Mouse (Mus musculus): Measurements from ENCODE around the gene Sdk2. TPM values are rescaled to one million over a fixed set of nuclear protein-coding genes. Genes with fewer than 3 reads are reported as not detected.
A peak's percentile ranks its signal among the peaks of the same experiment; 100 is the strongest.

The Sdk2 gene
- polyA plus RNA-seq, 1 experiment from 2014 or later: 3.0 TPM

DNA sequence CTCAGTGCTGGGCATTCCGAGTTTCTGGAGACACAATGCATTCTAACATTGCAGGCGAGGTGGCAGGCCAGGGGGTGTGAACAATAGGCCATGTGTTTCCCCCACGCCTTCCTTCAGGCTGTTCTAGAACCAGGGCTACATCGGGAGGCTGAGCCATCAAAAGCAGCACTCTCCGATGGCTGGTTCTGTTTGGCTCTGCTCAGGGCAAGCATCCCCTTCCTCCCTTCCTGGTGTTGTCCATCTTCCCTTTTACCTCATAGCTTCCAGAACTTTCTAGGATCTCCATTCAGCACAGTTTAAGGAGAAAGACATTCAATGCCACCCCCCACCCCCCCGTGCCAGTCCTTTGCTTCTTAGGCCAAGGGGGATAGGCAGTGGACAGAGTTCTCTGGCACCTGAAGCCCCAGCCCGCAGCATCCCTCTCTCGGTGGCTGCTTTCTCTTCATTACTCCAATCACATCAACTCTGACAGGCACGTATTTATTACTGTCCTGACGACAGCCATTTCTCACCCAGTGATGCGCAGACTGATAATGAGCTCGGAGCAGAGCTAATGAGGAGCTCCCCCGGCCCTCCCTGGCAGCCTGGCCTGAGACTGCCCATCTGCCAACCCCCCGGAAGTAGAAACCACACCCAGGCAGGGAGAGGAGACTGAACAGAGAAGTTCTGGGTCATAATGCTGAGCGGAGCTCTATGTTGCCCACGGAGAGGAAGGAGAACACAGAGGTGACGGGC, 12.1 kb downstream of the Sdk2 start:
- no peaks in the 10 kb centered on the region for H3K9me3 ChIP-seq (replicated peaks; ENCODE audit: control insufficient read depth, low read length, poor library complexity, severe bottlenecking)
- H3K27ac ChIP-seq (ENCODE audit: low read length): no peak overlapping the region
- no peak overlapping the region for H3K4me2 ChIP-seq (ENCODE audit: low read length)
- H3K36me3 ChIP-seq (ENCODE audit: control insufficient read depth, insufficient read depth, low read length): no peaks in the 10 kb centered on the region
- no peaks in the 10 kb centered on the region for H3K27me3 ChIP-seq (ENCODE audit: control insufficient read depth, insufficient read depth, low read depth, low read length)
- H3K9ac ChIP-seq (ENCODE audit: low read depth, low read length): no peak overlapping the region
- no peak overlapping the region for H3K4me3 ChIP-seq (ENCODE audit: low read depth, low read length)
- H3K4me1 ChIP-seq (ENCODE audit: control insufficient read depth, insufficient read depth, low read length): peaks cover 4% of the 10 kb centered on the region
- WGBS: 60% methylated on average over 17 of the region's 17 CpGs
- ATAC-seq: no peak

GRCm38 (mm10) chr11:114051361-114051760, 15.5 kb downstream of the Sdk2 start:
- Histone ChIP-seq H3K9me3 (replicated peaks; ENCODE audit: control insufficient read depth, low read length, poor library complexity, severe bottlenecking) (no peaks in the 10 kb centered on the region), H3K4me1 (ENCODE audit: control insufficient read depth, insufficient read depth, low read length) (peaks cover 7% of the 10 kb centered on the region), H3K27me3 (ENCODE audit: control insufficient read depth, insufficient read depth, low read depth, low read length) (no peaks in the 10 kb centered on the region), H3K4me2 (ENCODE audit: low read length) (no peak overlapping the region), H3K27ac (ENCODE audit: low read length) (no peak overlapping the region), H3K9ac (ENCODE audit: low read depth, low read length) (no peak overlapping the region), H3K4me3 (ENCODE audit: low read depth, low read length) (no peak overlapping the region), H3K36me3 (ENCODE audit: control insufficient read depth, insufficient read depth, low read length) (0 out of 2 replicates have a peak, but pooled peaks cover 2% of the 10 kb centered on the region)
- ATAC-seq: 0 out of 2 replicates have a peak, but pooled peaks have one; percentile 23
- WGBS: 73% methylated on average over 4 of the region's 4 CpGs

GRCm38 (mm10) chr11:114050511-114050910, 16.3 kb downstream of the Sdk2 start:
- H3K4me1 ChIP-seq (ENCODE audit: control insufficient read depth, insufficient read depth, low read length): peaks cover 7% of the 10 kb centered on the region
- H3K4me3 ChIP-seq (ENCODE audit: low read depth, low read length): no peak overlapping the region
- whole genome bisulfite sequencing: 85% methylated on average over 3 of the region's 3 CpGs
- H3K9me3 ChIP-seq (replicated peaks; ENCODE audit: control insufficient read depth, low read length, poor library complexity, severe bottlenecking): no peaks in the 10 kb centered on the region
- H3K27ac ChIP-seq (ENCODE audit: low read length): no peak overlapping the region
- H3K9ac ChIP-seq (ENCODE audit: low read depth, low read length): no peak overlapping the region
- H3K4me2 ChIP-seq (ENCODE audit: low read length): no peak overlapping the region
- H3K36me3 ChIP-seq (ENCODE audit: control insufficient read depth, insufficient read depth, low read length): 0 out of 2 replicates have a peak, but pooled peaks cover 2% of the 10 kb centered on the region
- H3K27me3 ChIP-seq (ENCODE audit: control insufficient read depth, insufficient read depth, low read depth, low read length): no peaks in the 10 kb centered on the region
- ATAC-seq: no peak

GRCm38 (mm10) chr11:114047887-114048331, 18.9 kb downstream of the Sdk2 start:
- no peak for ATAC-seq
- Histone ChIP-seq H3K9ac (ENCODE audit: low read depth, low read length) (0 out of 2 replicates have a peak overlapping the region, but pooled peaks have one; percentile 25), H3K27ac (ENCODE audit: low read length) (no peak overlapping the region), H3K4me1 (ENCODE audit: control insufficient read depth, insufficient read depth, low read length) (peaks cover 3% of the 10 kb centered on the region; the same call in 1 of the 2 replicates), H3K27me3 (ENCODE audit: control insufficient read depth, insufficient read depth, low read depth, low read length) (no peaks in the 10 kb centered on the region), H3K9me3 (replicated peaks; ENCODE audit: control insufficient read depth, low read length, poor library complexity, severe bottlenecking) (no peaks in the 10 kb centered on the region), H3K4me2 (ENCODE audit: low read length) (no peak overlapping the region), H3K36me3 (ENCODE audit: control insufficient read depth, insufficient read depth, low read length) (0 out of 2 replicates have a peak, but pooled peaks cover 2% of the 10 kb centered on the region), H3K4me3 (ENCODE audit: low read depth, low read length) (no peak overlapping the region)
- WGBS: 12% methylated on average over 10 of the region's 10 CpGs

- Histone ChIP-seq H3K27ac (ENCODE audit: low read length) (no peak overlapping the region), H3K9me3 (replicated peaks; ENCODE audit: control insufficient read depth, low read length, poor library complexity, severe bottlenecking) (no peaks in the 10 kb centered on the region), H3K4me3 (ENCODE audit: low read depth, low read length) (no peak overlapping the region), H3K36me3 (ENCODE audit: control insufficient read depth, insufficient read depth, low read length) (0 out of 2 replicates have a peak, but pooled peaks cover 2% of the 10 kb centered on the region), H3K4me2 (ENCODE audit: low read length) (no peak overlapping the region), H3K9ac (ENCODE audit: low read depth, low read length) (no peak overlapping the region), H3K4me1 (ENCODE audit: control insufficient read depth, insufficient read depth, low read length) (peaks cover 3% of the 10 kb centered on the region; the same call in 1 of the 2 replicates), H3K27me3 (ENCODE audit: control insufficient read depth, insufficient read depth, low read depth, low read length) (no peaks in the 10 kb centered on the region)
- no peak for ATAC-seq
- 97% methylated on average over 5 of the region's 5 CpGs for WGBS
Observed at GRCm38 (mm10) chr11:114046927-114047326, 19.9 kb downstream of the Sdk2 start.

DNA sequence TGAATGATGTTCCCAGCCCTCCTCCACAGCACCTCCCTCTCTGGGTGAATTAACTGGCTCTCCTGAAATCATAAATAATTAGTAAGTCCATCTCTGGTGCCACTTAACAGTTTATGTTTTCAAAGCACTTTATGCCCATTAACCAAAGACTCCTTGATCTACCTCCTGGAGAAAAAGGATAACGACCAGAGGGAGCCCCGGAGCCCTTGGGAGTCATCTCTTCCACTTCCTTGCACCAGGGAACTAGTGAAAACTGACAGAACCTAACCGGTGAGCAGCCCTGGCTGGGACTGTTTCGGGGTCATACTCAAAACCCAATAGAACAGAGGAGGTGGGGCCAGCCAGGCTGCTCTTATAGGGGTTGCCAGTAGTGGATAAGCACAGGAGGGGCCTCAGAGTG, 22.5 kb downstream of the Sdk2 start:
- H3K27ac ChIP-seq (ENCODE audit: low read length): no peak overlapping the region
- no peak overlapping the region for H3K9ac ChIP-seq (ENCODE audit: low read depth, low read length)
- peaks cover 16% of the 10 kb centered on the region for H3K4me1 ChIP-seq (ENCODE audit: control insufficient read depth, insufficient read depth, low read length)
- H3K4me3 ChIP-seq (ENCODE audit: low read depth, low read length): no peak overlapping the region
- H3K36me3 ChIP-seq (ENCODE audit: control insufficient read depth, insufficient read depth, low read length): 0 out of 2 replicates have a peak, but pooled peaks cover 2% of the 10 kb centered on the region
- 48% methylated on average over 4 of the region's 4 CpGs for WGBS
- H3K27me3 ChIP-seq (ENCODE audit: control insufficient read depth, insufficient read depth, low read depth, low read length): no peaks in the 10 kb centered on the region
- no peaks in the 10 kb centered on the region for H3K9me3 ChIP-seq (replicated peaks; ENCODE audit: control insufficient read depth, low read length, poor library complexity, severe bottlenecking)
- ATAC-seq: no peak
- no peak overlapping the region for H3K4me2 ChIP-seq (ENCODE audit: low read length)

GRCm38 (mm10) chr11:114043530-114043929, 23.3 kb downstream of the Sdk2 start:
- Histone ChIP-seq H3K4me2 (ENCODE audit: low read length) (no peak overlapping the region), H3K27me3 (ENCODE audit: control insufficient read depth, insufficient read depth, low read depth, low read length) (no peaks in the 10 kb centered on the region), H3K4me3 (ENCODE audit: low read depth, low read length) (no peak overlapping the region), H3K27ac (ENCODE audit: low read length) (no peak overlapping the region), H3K36me3 (ENCODE audit: control insufficient read depth, insufficient read depth, low read length) (0 out of 2 replicates have a peak, but pooled peaks cover 2% of the 10 kb centered on the region), H3K4me1 (ENCODE audit: control insufficient read depth, insufficient read depth, low read length) (peaks cover 16% of the 10 kb centered on the region), H3K9me3 (replicated peaks; ENCODE audit: control insufficient read depth, low read length, poor library complexity, severe bottlenecking) (no peaks in the 10 kb centered on the region), H3K9ac (ENCODE audit: low read depth, low read length) (no peak overlapping the region)
- 60% methylated on average over 7 of the region's 7 CpGs for WGBS
- no peak for ATAC-seq

DNA sequence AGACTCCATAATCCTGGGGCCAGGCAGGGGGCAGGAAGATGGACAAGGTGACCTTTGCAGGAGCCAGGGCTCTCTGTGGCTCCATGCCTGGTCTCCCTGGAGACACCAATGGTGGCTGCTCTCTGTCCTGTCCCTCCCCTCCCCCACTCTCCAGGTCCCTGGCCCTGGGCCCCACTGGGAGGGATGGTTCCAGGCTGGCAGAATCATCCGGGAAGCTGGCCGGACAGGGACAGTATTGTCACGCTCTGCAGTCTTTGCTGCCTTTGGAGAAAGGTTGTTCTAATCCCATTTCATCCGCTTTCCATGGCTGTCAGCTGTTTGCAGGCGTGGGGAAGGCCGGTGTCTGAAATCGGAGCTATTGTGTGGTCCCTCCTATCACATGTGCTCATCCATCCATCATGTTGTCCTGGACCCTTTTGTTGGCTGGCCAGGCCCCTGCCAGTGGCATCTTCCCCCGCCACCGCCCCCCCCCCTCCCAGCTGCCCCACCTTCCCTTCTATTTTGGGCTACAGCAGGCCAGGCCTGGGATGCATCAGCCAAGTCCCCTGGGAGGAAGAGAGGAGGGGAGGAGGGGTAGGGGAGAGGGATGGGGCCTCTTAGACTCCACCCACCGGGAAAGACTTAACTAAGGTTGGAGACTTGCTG, 26.3 kb downstream of the Sdk2 start:
- Histone ChIP-seq H3K4me2 (ENCODE audit: low read length) (no peak overlapping the region; the same call in 1 of the 2 replicates), H3K9me3 (replicated peaks; ENCODE audit: control insufficient read depth, low read length, poor library complexity, severe bottlenecking) (no peaks in the 10 kb centered on the region), H3K27ac (ENCODE audit: low read length) (peak overlapping the region; percentile 58), H3K9ac (ENCODE audit: low read depth, low read length) (no peak overlapping the region), H3K4me1 (ENCODE audit: control insufficient read depth, insufficient read depth, low read length) (peaks cover 13% of the 10 kb centered on the region), H3K4me3 (ENCODE audit: low read depth, low read length) (no peak overlapping the region), H3K27me3 (ENCODE audit: control insufficient read depth, insufficient read depth, low read depth, low read length) (no peaks in the 10 kb centered on the region), H3K36me3 (ENCODE audit: control insufficient read depth, insufficient read depth, low read length) (no peaks in the 10 kb centered on the region)
- WGBS: 10% methylated on average over 10 of the region's 10 CpGs
- ATAC-seq: peak; percentile 84

DNA sequence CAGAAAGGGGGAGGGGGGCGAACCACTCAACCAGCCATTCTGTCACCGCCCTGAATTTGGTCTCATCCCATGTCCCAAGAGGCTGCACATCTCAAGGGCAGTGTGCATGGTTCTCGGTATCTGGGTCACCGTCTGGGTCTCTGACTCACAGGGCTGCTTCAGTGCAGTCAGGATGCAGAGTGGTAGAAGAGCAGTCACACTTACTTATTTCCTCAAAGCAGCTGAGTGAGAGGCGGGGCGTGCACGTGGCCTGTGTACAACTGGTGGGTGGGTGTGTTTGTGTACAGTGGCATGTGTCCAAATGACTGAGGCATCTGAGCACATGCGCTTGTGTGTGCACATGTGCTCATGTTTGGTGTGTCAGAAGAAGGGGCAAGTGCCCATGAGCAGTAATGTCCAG, 28.8 kb downstream of the Sdk2 start:
- Histone ChIP-seq H3K4me3 (ENCODE audit: low read depth, low read length) (no peak overlapping the region), H3K27ac (ENCODE audit: low read length) (no peak overlapping the region), H3K9me3 (replicated peaks; ENCODE audit: control insufficient read depth, low read length, poor library complexity, severe bottlenecking) (no peaks in the 10 kb centered on the region), H3K9ac (ENCODE audit: low read depth, low read length) (no peak overlapping the region), H3K27me3 (ENCODE audit: control insufficient read depth, insufficient read depth, low read depth, low read length) (no peaks in the 10 kb centered on the region), H3K4me2 (ENCODE audit: low read length) (no peak overlapping the region), H3K36me3 (ENCODE audit: control insufficient read depth, insufficient read depth, low read length) (no peaks in the 10 kb centered on the region), H3K4me1 (ENCODE audit: control insufficient read depth, insufficient read depth, low read length) (peaks cover 13% of the 10 kb centered on the region)
- ATAC-seq: no peak
- WGBS: 81% methylated on average over 8 of the region's 8 CpGs

All from midbrain, embryonic 16.5 days (tissue).